Mouse (Mus musculus): ENCODE results near the gene Unc13c. TPM values are rescaled to one million over a fixed set of nuclear protein-coding genes. Genes with fewer than 3 reads are reported as not detected.

Gene Unc13c
- polyA plus RNA-seq, 2 experiments, result 0.73 to 1.3 TPM

DNA sequence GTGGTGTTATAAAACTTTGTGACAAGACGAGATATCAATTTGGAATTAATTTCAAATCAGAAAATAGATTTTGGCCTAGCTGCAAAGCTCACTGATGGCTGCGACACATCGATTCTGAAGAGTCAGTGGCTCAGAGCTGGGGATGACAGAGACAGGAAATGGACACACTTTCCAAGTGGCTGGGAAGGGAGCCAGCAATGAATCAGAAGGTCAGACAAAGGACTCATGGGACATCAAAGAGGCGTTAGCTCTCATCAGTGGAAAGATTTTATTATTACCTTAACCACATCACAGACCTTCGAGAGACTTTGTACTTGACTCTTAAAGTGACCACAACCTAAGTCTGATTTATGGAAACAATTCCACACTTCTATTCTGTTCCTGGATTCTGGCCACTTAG is 408.7 kb downstream of the Unc13c start:
- H3K4me1 ChIP-seq (ENCODE audit: control insufficient read depth, insufficient read depth, low read length), result 0 out of 2 replicates have a peak, but pooled peaks cover 5% of the 10 kb centered on the region
- H3K4me2 ChIP-seq (replicated peaks; ENCODE audit: low read depth, low read length, severe bottlenecking), result no peak overlapping the region
- no peaks in the 10 kb centered on the region for H3K9me3 ChIP-seq (ENCODE audit: control insufficient read depth, low read length)
- DNase-seq (ENCODE audit: low spot score) (peak; percentile 35), ATAC-seq (ENCODE audit: low FRiP score, low read depth) (no peak)
- WGBS, result 33% methylated on average over 5 of the region's 5 CpGs
- no peak overlapping the region for H3K27ac ChIP-seq (replicated peaks; ENCODE audit: low read depth, low read length)
- H3K9ac ChIP-seq (ENCODE audit: low read depth, low read length, severe bottlenecking), result no peak overlapping the region
- no peaks in the 10 kb centered on the region for H3K27me3 ChIP-seq (ENCODE audit: control insufficient read depth, insufficient read depth, low read length)
- TF ChIP-seq POLR2A (IDR thresholded peaks at IDR 0.05; ENCODE audit: borderline replicate concordance, extremely low read depth, insufficient read depth, insufficient read length), result no peak
- H3K36me3 ChIP-seq (ENCODE audit: control insufficient read depth, insufficient read depth, low read length), result no peaks in the 10 kb centered on the region
- H3K4me3 ChIP-seq (replicated peaks; ENCODE audit: low read length), result no peak overlapping the region

DNA sequence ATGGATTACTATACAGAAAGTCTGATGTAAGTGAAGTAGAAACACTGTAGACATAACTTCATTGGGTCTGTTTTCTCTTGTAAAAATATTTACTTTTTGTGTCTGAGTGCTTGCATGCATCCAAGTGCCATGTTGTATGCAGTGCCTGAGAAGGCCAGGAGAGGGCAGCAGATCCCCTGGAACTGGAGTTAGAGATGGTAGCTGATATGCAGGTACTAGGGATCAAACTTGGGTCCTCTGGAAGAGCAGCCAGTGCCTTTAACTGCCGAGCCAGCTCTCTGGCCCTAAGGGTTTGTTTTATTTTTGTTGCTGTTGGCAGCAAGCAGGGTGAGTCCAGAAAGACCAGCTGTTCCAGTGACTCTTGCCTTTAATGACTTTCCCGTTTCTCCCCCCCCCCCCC is 411.0 kb downstream of the Unc13c start:
- 57% methylated on average over 2 of the region's 2 CpGs for WGBS
- Histone ChIP-seq H3K9me3 (ENCODE audit: control insufficient read depth, low read length) (no peaks in the 10 kb centered on the region), H3K27ac (replicated peaks; ENCODE audit: low read depth, low read length) (no peak overlapping the region), H3K27me3 (ENCODE audit: control insufficient read depth, insufficient read depth, low read length) (no peaks in the 10 kb centered on the region), H3K9ac (ENCODE audit: low read depth, low read length, severe bottlenecking) (no peak overlapping the region), H3K4me2 (replicated peaks; ENCODE audit: low read depth, low read length, severe bottlenecking) (no peak overlapping the region), H3K4me3 (replicated peaks; ENCODE audit: low read length) (no peak overlapping the region), H3K4me1 (ENCODE audit: control insufficient read depth, insufficient read depth, low read length) (0 out of 2 replicates have a peak, but pooled peaks cover 2% of the 10 kb centered on the region), H3K36me3 (ENCODE audit: control insufficient read depth, insufficient read depth, low read length) (no peaks in the 10 kb centered on the region)
- no peak for TF ChIP-seq POLR2A (IDR thresholded peaks at IDR 0.05; ENCODE audit: borderline replicate concordance, extremely low read depth, insufficient read depth, insufficient read length)
- DNase-seq (ENCODE audit: low spot score), result no peak
- ATAC-seq (ENCODE audit: low FRiP score, low read depth), result no peak

DNA sequence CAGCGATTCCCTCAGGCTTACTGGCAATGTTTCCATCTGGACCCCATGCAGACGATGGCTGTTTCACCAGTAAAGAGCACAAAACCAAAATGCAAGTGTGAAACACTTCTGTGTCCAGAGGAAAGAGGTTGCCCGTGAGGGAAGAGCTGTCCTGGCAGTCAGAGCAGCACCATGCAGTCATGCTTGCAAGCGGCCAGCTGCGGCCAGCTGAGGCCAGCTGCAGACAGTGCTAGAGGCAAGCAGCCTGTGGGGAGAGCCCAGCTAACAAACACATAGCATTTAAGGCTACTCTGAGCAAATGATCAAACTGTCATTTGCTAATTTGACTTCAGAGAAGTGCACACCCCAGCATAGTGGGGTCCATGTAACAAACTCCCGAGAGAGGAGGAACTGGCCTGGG is 413.4 kb downstream of the Unc13c start:
- H3K9ac ChIP-seq (ENCODE audit: low read depth, low read length, severe bottlenecking), result no peak overlapping the region
- no peak overlapping the region for H3K4me2 ChIP-seq (replicated peaks; ENCODE audit: low read depth, low read length, severe bottlenecking)
- H3K4me3 ChIP-seq (replicated peaks; ENCODE audit: low read length), result no peak overlapping the region
- DNase-seq (ENCODE audit: low spot score) (no peak), ATAC-seq (ENCODE audit: low FRiP score, low read depth) (no peak)
- 65% methylated on average over 6 of the region's 6 CpGs for WGBS
- no peaks in the 10 kb centered on the region for H3K9me3 ChIP-seq (ENCODE audit: control insufficient read depth, low read length)
- TF ChIP-seq POLR2A (IDR thresholded peaks at IDR 0.05; ENCODE audit: borderline replicate concordance, extremely low read depth, insufficient read depth, insufficient read length), result no peak
- no peak overlapping the region for H3K27ac ChIP-seq (replicated peaks; ENCODE audit: low read depth, low read length)
- H3K36me3 ChIP-seq (ENCODE audit: control insufficient read depth, insufficient read depth, low read length), result no peaks in the 10 kb centered on the region
- no peaks in the 10 kb centered on the region for H3K27me3 ChIP-seq (ENCODE audit: control insufficient read depth, insufficient read depth, low read length)
- 0 out of 2 replicates have a peak, but pooled peaks cover 2% of the 10 kb centered on the region for H3K4me1 ChIP-seq (ENCODE audit: control insufficient read depth, insufficient read depth, low read length)

DNA sequence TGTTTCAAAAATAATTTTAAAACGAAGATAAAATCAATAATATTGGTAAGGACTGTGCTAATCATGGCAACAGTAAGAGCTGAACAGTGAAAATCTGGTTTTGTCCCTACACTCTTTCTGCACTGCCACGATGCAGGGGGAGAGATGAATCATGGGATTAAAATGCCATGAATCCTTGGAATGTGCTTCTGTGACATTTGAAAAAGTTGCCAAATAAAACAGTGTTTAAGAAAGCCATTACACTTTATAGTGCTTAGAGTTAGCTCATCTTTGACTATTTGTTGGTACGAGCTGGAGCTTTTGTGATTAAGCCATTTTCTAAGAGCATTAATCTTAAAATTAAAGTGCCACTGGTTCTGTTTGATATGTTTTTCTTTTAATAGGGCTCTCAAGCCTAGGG is 496.2 kb downstream of the Unc13c start:
- WGBS, result 50% methylated on average over 3 of the region's 3 CpGs
- Histone ChIP-seq H3K27me3 (ENCODE audit: control insufficient read depth, insufficient read depth, low read length) (no peaks in the 10 kb centered on the region), H3K9ac (ENCODE audit: low read depth, low read length, severe bottlenecking) (no peak overlapping the region), H3K9me3 (ENCODE audit: control insufficient read depth, low read length) (no peaks in the 10 kb centered on the region), H3K36me3 (ENCODE audit: control insufficient read depth, insufficient read depth, low read length) (no peaks in the 10 kb centered on the region), H3K4me3 (replicated peaks; ENCODE audit: low read length) (no peak overlapping the region), H3K27ac (replicated peaks; ENCODE audit: low read depth, low read length) (no peak overlapping the region), H3K4me2 (replicated peaks; ENCODE audit: low read depth, low read length, severe bottlenecking) (no peak overlapping the region), H3K4me1 (ENCODE audit: control insufficient read depth, insufficient read depth, low read length) (no peaks in the 10 kb centered on the region)
- no peak for TF ChIP-seq POLR2A (IDR thresholded peaks at IDR 0.05; ENCODE audit: borderline replicate concordance, extremely low read depth, insufficient read depth, insufficient read length)
- DNase-seq (ENCODE audit: low spot score) (no peak), ATAC-seq (ENCODE audit: low FRiP score, low read depth) (no peak)

DNA sequence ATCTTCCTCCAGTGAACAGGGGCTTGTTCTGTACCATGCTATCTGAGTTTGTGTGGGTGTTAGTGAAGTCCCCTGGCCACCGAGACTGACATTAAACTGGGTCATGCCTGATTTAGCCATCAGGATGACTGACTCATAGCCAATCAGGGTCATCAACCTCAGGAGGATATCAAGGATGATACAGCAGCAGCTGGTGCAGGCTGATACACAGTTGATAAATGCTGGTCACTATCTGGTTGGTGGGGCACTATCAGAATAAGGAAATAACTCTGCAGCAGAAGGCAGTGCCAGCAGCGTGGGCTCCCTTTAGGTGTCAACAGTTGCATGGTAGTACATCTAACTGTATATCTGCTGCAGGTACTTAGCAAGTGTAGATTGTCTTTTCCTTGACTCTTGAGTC is 506.7 kb downstream of the Unc13c start:
- Histone ChIP-seq H3K4me2 (replicated peaks; ENCODE audit: low read depth, low read length, severe bottlenecking) (no peak overlapping the region), H3K27me3 (ENCODE audit: control insufficient read depth, insufficient read depth, low read length) (no peaks in the 10 kb centered on the region), H3K36me3 (ENCODE audit: control insufficient read depth, insufficient read depth, low read length) (no peaks in the 10 kb centered on the region), H3K9ac (ENCODE audit: low read depth, low read length, severe bottlenecking) (no peak overlapping the region), H3K9me3 (ENCODE audit: control insufficient read depth, low read length) (no peaks in the 10 kb centered on the region), H3K4me1 (ENCODE audit: control insufficient read depth, insufficient read depth, low read length) (no peaks in the 10 kb centered on the region), H3K27ac (replicated peaks; ENCODE audit: low read depth, low read length) (no peak overlapping the region), H3K4me3 (replicated peaks; ENCODE audit: low read length) (no peak overlapping the region)
- WGBS, result 83% methylated on average over 2 of the region's 2 CpGs
- ATAC-seq (ENCODE audit: low FRiP score, low read depth) (no peak), DNase-seq (ENCODE audit: low spot score) (no peak)
- TF ChIP-seq POLR2A (IDR thresholded peaks at IDR 0.05; ENCODE audit: borderline replicate concordance, extremely low read depth, insufficient read depth, insufficient read length), result no peak

DNA sequence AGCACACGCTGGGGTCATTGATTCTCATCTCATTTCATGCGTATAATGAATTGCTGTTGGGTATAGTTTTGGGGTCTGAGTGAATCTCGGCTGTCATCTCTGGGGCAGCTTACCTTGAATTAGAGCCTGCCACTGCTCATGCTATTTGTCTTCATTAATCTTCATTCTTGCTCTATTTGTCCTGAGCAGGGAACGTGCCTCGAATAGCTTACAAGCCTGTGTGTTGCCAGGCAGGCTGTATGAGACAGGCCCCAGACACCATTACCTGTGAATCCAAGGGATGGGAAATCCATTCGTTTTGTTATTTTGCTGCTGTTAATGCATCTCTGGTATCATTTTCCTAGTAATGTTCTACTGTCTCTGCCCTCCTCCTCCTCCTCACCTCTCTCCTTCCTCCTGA is 518.8 kb downstream of the Unc13c start:
- Histone ChIP-seq H3K4me2 (replicated peaks; ENCODE audit: low read depth, low read length, severe bottlenecking) (no peak overlapping the region), H3K4me3 (replicated peaks; ENCODE audit: low read length) (no peak overlapping the region), H3K27ac (replicated peaks; ENCODE audit: low read depth, low read length) (no peak overlapping the region), H3K36me3 (ENCODE audit: control insufficient read depth, insufficient read depth, low read length) (no peaks in the 10 kb centered on the region), H3K9me3 (ENCODE audit: control insufficient read depth, low read length) (no peaks in the 10 kb centered on the region), H3K27me3 (ENCODE audit: control insufficient read depth, insufficient read depth, low read length) (no peaks in the 10 kb centered on the region), H3K4me1 (ENCODE audit: control insufficient read depth, insufficient read depth, low read length) (no peaks in the 10 kb centered on the region), H3K9ac (ENCODE audit: low read depth, low read length, severe bottlenecking) (no peak overlapping the region)
- TF ChIP-seq POLR2A (IDR thresholded peaks at IDR 0.05; ENCODE audit: borderline replicate concordance, extremely low read depth, insufficient read depth, insufficient read length), result no peak
- no peak for ATAC-seq (ENCODE audit: low FRiP score, low read depth)
- no peak for DNase-seq (ENCODE audit: low spot score)
- 80% methylated on average over 6 of the region's 6 CpGs for WGBS

Data from limb, embryonic 14.5 days (tissue).